Mouse (Mus musculus): ENCODE data around the gene Ddx23. TPM values are rescaled to one million over a fixed set of nuclear protein-coding genes. Genes with fewer than 3 reads are reported as not detected.
A peak's percentile ranks its signal among the peaks of the same experiment; 100 is the strongest.

The Ddx23 gene
- polyA plus RNA-seq, 1 experiment = 81.0 TPM

- 29% methylated on average over 11 of the region's 11 CpGs for WGBS
- Histone ChIP-seq H3K4me3 (replicated peaks; ENCODE audit: control insufficient read depth, low read depth, low read length) (no peak overlapping the region), H3K4me1 (ENCODE audit: control insufficient read depth, insufficient read depth, low read length) (peaks cover 6% of the 10 kb centered on the region), H3K27ac (ENCODE audit: control insufficient read depth, insufficient read depth, low read depth, low read length, poor library complexity) (peak overlapping the region; percentile 38)
- TF ChIP-seq CTCF (IDR thresholded peaks at IDR 0.05; ENCODE audit: control insufficient read depth, insufficient read depth, low read length) (no peak), POLR2A (IDR thresholded peaks at IDR 0.05; ENCODE audit: borderline replicate concordance, control insufficient read depth, low read depth, low read length) (no peak)
These were observed 29.5 kb upstream of the Ddx23 start for GRCm38 (mm10) chr15:98692171-98692715.

- TF ChIP-seq CTCF (IDR thresholded peaks at IDR 0.05; ENCODE audit: control insufficient read depth, insufficient read depth, low read length) = no peak
- TF ChIP-seq POLR2A (IDR thresholded peaks at IDR 0.05; ENCODE audit: borderline replicate concordance, control insufficient read depth, low read depth, low read length) = no peak
- 83% methylated on average over 7 of the region's 7 CpGs for WGBS
These were observed 28.9 kb upstream of the Ddx23 start for GRCm38 (mm10) chr15:98691486-98692147.

GRCm38 (mm10) chr15:98689682-98690081 lies 27.0 kb upstream of the Ddx23 start:
- no peak for TF ChIP-seq POLR2A (IDR thresholded peaks at IDR 0.05; ENCODE audit: borderline replicate concordance, control insufficient read depth, low read depth, low read length)
- TF ChIP-seq CTCF (IDR thresholded peaks at IDR 0.05; ENCODE audit: control insufficient read depth, insufficient read depth, low read length) = no peak
- H3K4me1 ChIP-seq (ENCODE audit: control insufficient read depth, insufficient read depth, low read length) = peaks cover 6% of the 10 kb centered on the region
- H3K4me3 ChIP-seq (replicated peaks; ENCODE audit: control insufficient read depth, low read depth, low read length) = no peak overlapping the region
- no peak overlapping the region for H3K27ac ChIP-seq (ENCODE audit: control insufficient read depth, insufficient read depth, low read depth, low read length, poor library complexity)
- WGBS = 41% methylated on average over 2 of the region's 2 CpGs

More at GRCm38 (mm10) chr15:98691486-98692147, 28.9 kb upstream of the Ddx23 start:
- Histone ChIP-seq H3K4me3 (replicated peaks; ENCODE audit: control insufficient read depth, low read depth, low read length) (no peak overlapping the region), H3K27ac (ENCODE audit: control insufficient read depth, insufficient read depth, low read depth, low read length, poor library complexity) (0 out of 2 replicates have a peak overlapping the region, but pooled peaks have one; percentile 10), H3K4me1 (ENCODE audit: control insufficient read depth, insufficient read depth, low read length) (peaks cover 6% of the 10 kb centered on the region)

- TF ChIP-seq POLR2A (IDR thresholded peaks at IDR 0.05; ENCODE audit: borderline replicate concordance, control insufficient read depth, low read depth, low read length) (no peak), CTCF (IDR thresholded peaks at IDR 0.05; ENCODE audit: control insufficient read depth, insufficient read depth, low read length) (peak; percentile 25; the same call in 1 of the 2 replicates)
- Histone ChIP-seq H3K4me3 (replicated peaks; ENCODE audit: control insufficient read depth, low read depth, low read length) (no peak overlapping the region), H3K27ac (ENCODE audit: control insufficient read depth, insufficient read depth, low read depth, low read length, poor library complexity) (no peak overlapping the region), H3K4me1 (ENCODE audit: control insufficient read depth, insufficient read depth, low read length) (peaks cover 8% of the 10 kb centered on the region)
- WGBS = 73% methylated on average over 3 of the region's 3 CpGs
These were observed 23.2 kb upstream of the Ddx23 start for GRCm38 (mm10) chr15:98685926-98686325.

- WGBS = 0% methylated on average over 1 of the region's 1 CpGs
- Histone ChIP-seq H3K4me1 (ENCODE audit: control insufficient read depth, insufficient read depth, low read length) (peaks cover 6% of the 10 kb centered on the region), H3K4me3 (replicated peaks; ENCODE audit: control insufficient read depth, low read depth, low read length) (no peak overlapping the region), H3K27ac (ENCODE audit: control insufficient read depth, insufficient read depth, low read depth, low read length, poor library complexity) (peak overlapping the region; percentile 80)
- no peak for TF ChIP-seq POLR2A (IDR thresholded peaks at IDR 0.05; ENCODE audit: borderline replicate concordance, control insufficient read depth, low read depth, low read length)
- TF ChIP-seq CTCF (IDR thresholded peaks at IDR 0.05; ENCODE audit: control insufficient read depth, insufficient read depth, low read length) = no peak
These were observed 21.1 kb upstream of the Ddx23 start for GRCm38 (mm10) chr15:98683746-98684145.

- Histone ChIP-seq H3K27ac (ENCODE audit: control insufficient read depth, insufficient read depth, low read depth, low read length, poor library complexity) (peak overlapping the region; percentile 40; the same call in 1 of the 2 replicates), H3K4me1 (ENCODE audit: control insufficient read depth, insufficient read depth, low read length) (peaks cover 6% of the 10 kb centered on the region), H3K4me3 (replicated peaks; ENCODE audit: control insufficient read depth, low read depth, low read length) (no peak overlapping the region)
- TF ChIP-seq POLR2A (IDR thresholded peaks at IDR 0.05; ENCODE audit: borderline replicate concordance, control insufficient read depth, low read depth, low read length) = no peak
- TF ChIP-seq CTCF (IDR thresholded peaks at IDR 0.05; ENCODE audit: control insufficient read depth, insufficient read depth, low read length) = no peak
- WGBS = 22% methylated on average over 10 of the region's 10 CpGs
These were observed 20.5 kb upstream of the Ddx23 start for GRCm38 (mm10) chr15:98683177-98683576.

- TF ChIP-seq POLR2A (IDR thresholded peaks at IDR 0.05; ENCODE audit: borderline replicate concordance, control insufficient read depth, low read depth, low read length) (no peak), CTCF (IDR thresholded peaks at IDR 0.05; ENCODE audit: control insufficient read depth, insufficient read depth, low read length) (no peak)
- Histone ChIP-seq H3K4me3 (replicated peaks; ENCODE audit: control insufficient read depth, low read depth, low read length) (no peak overlapping the region), H3K27ac (ENCODE audit: control insufficient read depth, insufficient read depth, low read depth, low read length, poor library complexity) (no peak overlapping the region), H3K4me1 (ENCODE audit: control insufficient read depth, insufficient read depth, low read length) (peaks cover 6% of the 10 kb centered on the region)
- 78% methylated on average over 7 of the region's 7 CpGs for WGBS
These were observed 18.9 kb upstream of the Ddx23 start for GRCm38 (mm10) chr15:98681633-98682032.

- no peak for TF ChIP-seq CTCF (IDR thresholded peaks at IDR 0.05; ENCODE audit: control insufficient read depth, insufficient read depth, low read length)
- TF ChIP-seq POLR2A (IDR thresholded peaks at IDR 0.05; ENCODE audit: borderline replicate concordance, control insufficient read depth, low read depth, low read length) = no peak
- no peak overlapping the region for H3K4me3 ChIP-seq (replicated peaks; ENCODE audit: control insufficient read depth, low read depth, low read length)
- H3K27ac ChIP-seq (ENCODE audit: control insufficient read depth, insufficient read depth, low read depth, low read length, poor library complexity) = no peak overlapping the region
- 82% methylated on average over 8 of the region's 8 CpGs for WGBS
- H3K4me1 ChIP-seq (ENCODE audit: control insufficient read depth, insufficient read depth, low read length) = peaks cover 8% of the 10 kb centered on the region
These were observed 18.0 kb upstream of the Ddx23 start for GRCm38 (mm10) chr15:98680660-98681059.

All from bone marrow, adult 2 months (tissue).